Mouse (Mus musculus) 416B (cell line): ENCODE measurements around the gene Spred2.
"Not testable (repeated sequence)": the region's sequence is repeated elsewhere in the genome, so short reads cannot be mapped to it uniquely, and the experiment has no call there.

Experiments
- DNase-seq: peaks from one replicate; pipeline ENCODE4 v3.0.0; 2011; ENCODE audit warnings: low read depth

Gene Spred2

GRCm38 (mm10) chr11:20054617-20055016 lies 130.4 kb downstream of the Spred2 start:
- DNase-seq: no peak

DNA sequence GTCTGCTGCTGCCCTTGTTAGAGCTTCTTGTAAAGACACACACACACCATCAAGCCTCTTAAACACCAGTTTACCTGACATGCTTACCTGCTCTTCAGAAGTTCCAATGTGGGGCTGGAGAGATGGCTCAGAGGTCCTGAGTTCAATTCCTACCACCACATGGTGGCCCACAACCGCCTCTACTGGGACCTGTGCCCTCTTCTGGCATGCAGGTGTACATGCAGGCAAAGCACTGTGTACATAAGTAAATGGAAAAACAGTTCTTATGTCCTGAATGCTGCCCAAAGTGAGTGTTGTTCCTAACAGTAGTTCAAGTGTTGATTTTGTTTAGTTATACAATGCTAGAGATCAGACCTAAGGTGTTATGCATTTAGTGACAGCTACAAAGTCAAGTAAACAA lies 132.0 kb downstream of the Spred2 start:
- no peak for DNase-seq

DNA sequence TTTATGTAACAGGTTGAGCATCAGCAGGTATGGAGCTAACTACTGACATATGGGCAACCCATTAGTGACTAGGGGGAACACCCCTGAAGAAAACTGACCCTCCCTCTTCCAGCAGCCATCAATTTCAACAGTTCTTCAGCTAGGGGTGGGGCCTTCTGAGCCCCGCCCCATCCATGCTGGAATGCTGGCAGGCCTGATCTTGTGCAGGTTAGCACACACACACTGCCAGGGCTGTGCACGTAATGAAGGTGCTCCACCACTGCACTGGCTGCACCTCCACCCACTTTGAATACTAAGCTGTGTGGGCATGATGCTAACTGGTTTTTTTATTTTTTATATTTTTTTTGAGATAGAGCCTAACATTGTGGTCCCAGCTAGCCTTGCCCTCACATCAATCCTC lies 133.3 kb downstream of the Spred2 start:
- DNase-seq: no peak

DNA sequence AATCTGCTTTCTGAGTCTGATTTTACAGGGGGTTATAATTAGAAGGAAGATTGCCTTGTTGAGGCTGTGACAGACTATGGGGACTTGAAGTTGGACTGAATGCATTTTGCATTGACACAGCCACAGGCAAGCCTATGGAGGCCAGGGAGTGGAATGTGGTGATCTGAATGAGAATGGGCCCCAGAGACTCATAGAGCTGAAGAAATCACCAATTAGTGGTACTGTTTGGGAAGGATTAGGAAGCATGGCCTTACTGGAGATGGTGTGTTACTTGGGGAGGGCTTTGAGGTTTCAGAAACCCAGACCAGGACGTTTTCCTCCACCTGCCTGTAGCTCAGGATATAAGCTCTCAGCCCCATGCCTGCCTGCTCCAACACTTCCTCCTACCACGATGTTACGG lies 135.6 kb downstream of the Spred2 start:
- DNase-seq: no peak

DNA sequence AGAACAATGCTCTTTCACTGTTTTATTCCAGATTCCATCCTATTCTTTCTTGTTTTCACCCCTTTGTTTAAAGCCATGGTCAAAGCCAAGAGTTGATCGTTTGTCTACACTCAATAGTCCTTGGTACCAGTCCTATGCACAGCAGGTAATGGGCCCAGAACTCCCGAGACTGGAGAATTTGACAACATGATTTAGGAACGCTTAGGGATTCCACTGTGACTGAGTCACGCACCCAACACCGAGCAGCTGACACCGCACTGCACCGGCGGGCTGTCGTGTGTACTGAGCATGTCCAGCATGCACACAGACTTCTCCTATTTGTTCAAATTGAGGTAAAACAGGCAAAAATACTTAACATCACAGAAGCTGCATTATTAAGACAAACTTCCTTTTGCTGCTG lies 138.6 kb downstream of the Spred2 start:
- not testable (repeated sequence) for DNase-seq

GRCm38 (mm10) chr11:20064086-20064485 lies 139.9 kb downstream of the Spred2 start:
- not testable (repeated sequence) for DNase-seq

DNA sequence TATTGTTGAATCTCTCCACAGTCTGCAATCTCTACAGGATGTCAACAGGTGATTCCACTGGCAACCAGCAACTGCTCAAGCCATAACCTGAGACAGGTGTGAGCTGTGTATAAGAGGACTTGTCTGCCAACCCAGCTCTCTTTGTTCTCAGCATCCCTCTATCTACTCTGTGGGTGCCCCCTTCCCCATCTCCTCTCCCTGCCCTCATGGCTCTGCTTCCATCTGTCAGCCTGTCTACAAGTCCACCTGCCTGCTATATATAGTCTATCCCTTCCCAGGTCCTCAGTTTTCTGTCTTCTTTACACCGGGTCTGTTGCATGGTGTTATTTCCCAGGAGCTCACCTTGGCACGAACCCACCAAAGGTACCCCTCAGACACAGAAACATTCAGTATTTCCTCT lies 140.8 kb downstream of the Spred2 start:
- DNase-seq: no peak

DNA sequence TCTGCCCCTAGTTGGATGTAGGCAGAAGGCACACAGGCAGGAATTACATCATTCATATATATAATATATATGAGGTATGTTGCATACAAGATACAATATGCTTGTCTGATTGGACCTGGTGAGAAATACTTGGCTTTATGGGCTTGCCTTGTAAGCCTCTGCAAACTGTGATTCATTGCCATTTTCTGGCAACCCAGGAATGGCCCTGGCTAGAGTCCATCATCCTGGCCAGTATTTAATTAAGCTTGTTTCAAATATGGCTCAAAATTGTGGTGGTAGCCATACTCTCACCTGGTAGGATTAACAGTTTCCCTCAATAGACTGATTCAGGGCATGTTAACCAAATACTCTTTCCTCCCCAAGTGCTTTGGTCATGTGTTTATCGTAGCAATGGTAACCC lies 141.9 kb downstream of the Spred2 start:
- no peak for DNase-seq

DNA sequence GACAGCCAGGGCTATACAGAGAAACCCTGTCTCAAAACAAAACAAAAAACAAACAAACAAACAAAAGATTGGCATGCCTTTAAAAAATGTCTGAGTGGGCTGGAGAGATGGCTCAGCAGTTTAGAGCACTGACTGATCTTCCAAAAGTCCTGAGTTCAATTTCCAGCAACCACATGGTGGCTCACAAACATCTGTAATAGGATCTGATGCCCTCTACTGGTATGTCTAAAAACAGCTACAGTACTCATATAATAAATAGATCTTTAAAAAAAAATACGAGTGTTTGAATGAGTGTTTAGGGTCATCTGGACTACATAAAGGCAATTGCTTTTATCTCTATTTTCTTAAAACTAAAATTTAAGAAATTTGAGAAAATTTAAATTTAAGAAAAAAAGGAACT lies 143.3 kb downstream of the Spred2 start:
- peak; percentile 43 for DNase-seq

- no peak for DNase-seq
Observed at GRCm38 (mm10) chr11:20068346-20069004, 144.3 kb downstream of the Spred2 start.

- peak; percentile 72 for DNase-seq
Observed at GRCm38 (mm10) chr11:20072174-20072573, 148.0 kb downstream of the Spred2 start.

DNA sequence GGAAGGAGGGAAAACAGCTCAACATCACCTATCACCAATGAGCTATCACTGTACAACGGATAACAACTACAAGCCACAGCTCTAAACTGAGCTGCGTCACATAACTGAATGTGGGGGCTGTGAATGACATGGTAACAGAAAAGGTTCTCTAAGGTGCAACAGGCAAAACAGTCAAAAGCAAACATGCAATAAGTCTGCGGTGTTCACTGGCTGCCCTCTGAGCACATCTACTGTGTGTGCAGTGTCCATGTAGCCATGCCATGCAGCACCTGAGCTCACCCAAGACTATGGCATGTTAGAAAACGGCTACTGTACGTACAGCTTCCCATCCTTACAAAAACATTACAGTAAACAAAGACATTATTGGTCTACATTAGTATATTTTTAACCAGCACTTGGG lies 148.7 kb downstream of the Spred2 start:
- no peak for DNase-seq
